Mouse (Mus musculus) kidney, adult 8-10 months (tissue): Measurements from ENCODE around the gene Ube2o.
A peak's percentile ranks its signal among the peaks of the same experiment; 100 is the strongest.

Source experiments
- DNase-seq, 2 experiments: peaks; one replicate each; pipeline ENCODE4 v3.0.0; 2022

The Ube2o gene

DNA sequence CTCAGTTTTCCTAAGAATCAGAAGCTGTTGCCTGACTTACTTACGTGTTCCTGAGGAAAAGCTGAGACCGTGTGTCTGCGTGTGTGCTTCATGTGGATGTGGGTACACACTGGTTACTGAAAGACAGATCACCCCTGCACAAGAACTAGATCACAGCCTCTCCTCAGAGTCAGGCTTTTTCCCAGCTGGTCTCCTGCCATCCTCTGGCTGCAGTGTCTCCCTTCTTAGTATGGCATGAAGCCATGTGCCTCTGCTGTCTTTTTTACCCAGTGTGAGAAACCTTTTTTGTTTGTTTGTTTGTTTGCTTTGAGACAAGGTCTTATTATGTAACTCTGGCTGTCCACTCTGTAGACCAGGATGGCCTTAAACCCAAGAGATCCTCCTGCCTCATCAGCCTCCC, 2.0 kb downstream of the Ube2o start:
- DNase-seq = no peak

DNA sequence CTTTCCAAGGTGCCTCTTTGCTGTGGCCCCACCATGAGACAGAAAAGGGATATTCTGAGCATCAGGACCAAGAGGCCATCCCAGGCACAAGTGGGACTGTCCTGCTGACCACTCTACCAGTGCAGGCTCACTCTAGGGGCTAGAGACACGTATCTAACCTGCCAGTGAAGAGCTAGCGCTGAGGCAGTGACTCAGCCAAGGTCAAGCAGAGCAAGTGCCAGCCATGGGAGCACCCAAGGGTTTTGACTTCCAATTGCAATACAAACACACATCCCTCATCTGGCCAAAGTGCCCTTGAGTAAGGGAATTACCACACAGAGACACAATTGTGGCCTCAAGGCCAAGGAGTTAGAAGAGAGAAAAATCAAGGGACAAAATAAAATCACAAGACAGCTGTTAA, 5.9 kb downstream of the Ube2o start:
- DNase-seq = no peak

DNA sequence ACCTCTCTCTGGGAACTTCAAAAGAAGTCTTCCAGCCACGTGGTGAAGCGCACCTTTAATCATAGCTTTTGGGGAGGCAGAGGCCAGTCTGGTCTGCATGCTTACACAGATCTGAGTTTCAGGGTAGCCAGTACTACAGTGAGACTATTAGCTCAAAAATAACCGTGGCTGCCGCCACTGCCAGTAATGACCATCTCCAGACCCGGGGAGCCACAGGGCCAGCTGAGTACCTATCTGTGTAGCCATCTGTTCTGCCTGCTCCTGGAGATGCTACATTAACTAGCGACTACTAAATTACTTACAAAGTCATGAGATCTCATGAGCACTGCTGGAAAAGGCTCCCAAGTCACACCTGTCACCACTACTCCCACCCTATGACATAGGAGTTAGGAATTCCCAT, 6.3 kb downstream of the Ube2o start:
- DNase-seq = no peak

DNA sequence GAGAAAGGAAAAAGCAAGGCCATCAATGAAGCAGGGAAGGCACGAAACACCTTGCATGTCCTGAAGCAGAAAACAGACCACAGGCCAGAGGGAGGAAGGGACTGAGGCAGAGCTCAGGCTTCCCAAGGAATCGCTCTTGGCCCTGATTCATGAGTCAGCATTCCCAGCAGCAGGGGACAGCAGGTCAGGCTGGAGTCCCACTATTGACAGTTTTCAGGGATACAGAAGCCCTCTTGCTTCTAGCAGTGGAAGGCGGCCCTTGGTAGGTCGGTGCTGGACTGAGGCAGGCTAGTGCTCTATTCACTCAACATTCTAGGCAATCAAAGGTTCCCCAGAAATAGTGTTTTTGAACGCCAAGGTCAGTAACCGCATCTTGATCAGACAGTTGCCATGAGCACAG, 6.8 kb downstream of the Ube2o start:
- no peak for DNase-seq

DNA sequence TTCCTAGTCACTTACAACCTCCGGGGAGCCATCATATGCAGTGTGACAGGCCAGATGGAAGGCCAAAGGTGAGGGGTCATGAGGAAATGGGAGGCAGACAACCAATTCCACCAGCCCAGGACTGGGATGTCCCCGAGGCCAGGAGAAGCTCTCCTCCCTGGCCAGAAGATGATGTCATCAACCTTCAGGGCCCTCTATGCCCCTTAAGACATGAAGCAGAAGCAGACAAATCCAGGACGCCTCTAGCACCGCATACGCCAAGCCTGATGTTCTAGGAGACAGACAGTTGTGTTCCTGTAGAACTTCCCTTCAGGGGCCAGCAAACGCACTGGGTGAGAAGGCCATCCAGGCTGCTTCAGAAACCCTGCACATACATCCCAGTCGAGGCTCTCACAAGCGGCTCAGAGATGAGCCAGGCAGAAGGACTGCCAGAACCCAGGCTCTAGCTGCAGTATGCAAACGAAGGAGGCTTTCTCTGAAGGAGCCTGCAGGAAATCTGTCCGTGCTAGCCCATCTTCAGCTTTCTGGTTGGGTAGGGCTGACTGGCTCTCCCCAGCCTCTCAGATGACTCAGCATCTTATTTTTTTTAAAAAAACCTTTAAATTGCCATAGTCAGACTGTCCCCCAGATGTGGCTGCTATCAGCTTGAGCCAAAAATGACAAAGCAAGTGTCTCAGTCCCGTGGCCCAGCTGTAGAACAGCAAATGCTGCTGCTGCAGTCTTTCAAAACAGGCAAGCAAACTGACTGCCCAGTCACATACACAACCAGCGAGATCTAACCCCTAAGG, 8.3 kb downstream of the Ube2o start:
- no peak for DNase-seq

DNA sequence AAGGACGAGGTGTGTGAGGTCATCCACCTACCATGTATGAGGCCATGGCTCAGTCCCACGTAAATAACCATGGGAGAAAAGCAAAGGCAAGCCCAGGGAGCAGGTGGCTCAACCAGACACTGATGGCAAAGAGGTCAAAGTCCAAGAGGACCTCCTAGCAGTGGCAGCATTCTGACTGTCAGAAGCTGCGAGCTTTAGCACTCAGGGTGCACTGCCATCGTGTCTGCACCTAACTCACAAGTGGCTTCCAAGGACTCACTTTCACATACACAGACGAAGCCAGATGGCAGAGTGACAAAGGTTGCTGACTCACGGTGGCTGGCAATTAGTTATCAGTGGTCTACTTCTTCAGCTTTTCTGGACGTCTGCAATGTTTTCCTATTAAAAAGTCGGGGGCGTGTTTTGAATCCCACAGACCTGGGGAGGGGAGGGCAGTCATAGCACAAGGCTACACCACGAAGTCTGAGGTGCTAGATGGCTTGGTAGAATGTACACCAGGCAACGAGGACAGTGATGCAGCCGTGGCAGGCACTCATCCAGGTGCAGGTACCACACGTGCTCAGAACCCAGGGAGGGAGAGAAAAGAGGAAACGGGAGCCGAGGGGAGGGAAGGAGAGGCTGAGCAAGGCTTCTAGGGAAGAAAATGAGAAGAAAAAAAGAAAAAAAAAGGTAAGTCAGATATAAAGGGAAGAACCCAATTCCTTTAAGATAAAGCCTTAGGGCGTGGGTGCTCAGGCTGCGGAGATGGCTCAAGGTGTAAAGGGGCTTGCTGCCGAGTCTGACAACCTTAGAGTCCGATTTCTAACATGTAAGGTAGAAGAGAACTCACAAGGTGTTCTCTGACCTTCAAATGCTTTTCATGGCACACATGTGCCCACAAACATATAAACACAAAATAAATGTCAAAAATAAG, 9.2 kb downstream of the Ube2o start:
- DNase-seq = no peak

DNA sequence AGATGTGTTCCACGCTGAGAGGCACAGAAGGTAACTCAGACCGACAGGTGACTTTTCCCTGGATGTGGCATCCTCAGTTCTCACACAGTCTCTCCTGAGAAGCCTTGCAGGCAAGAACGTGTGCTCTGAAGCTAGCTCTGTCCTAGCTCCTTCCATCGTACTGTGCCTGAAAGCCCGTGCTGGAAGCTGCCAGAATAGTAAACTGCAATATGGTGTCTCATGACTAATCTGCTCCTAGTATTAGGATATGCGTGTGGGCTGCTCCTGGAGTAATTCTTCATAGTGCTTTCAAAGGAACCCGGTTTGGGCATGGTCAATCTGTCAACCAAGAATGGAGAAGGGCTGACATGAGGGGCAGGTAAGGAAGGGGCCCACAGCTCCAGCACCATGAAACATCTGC, 10.4 kb downstream of the Ube2o start:
- DNase-seq = no peak

DNA sequence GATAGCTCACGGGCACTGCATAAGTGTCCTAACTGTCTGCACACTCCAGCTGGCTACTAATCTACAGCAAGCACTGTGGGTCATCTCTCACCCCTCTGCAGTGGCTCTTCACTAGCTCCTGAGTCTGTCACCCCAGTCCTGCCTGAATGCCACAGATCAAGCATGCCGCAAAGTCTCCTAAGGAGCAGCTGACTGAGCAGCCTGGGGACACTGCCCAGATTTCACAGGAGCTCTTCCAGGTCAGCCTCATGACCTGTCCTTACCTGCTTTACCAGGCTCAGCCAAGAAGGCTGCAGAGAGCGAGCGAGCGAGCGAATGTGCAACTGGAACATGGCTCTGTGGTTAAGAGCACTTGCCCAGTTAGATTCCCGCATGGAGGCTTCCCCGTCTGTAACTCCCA, 13.7 kb downstream of the Ube2o start:
- no peak for DNase-seq

DNA sequence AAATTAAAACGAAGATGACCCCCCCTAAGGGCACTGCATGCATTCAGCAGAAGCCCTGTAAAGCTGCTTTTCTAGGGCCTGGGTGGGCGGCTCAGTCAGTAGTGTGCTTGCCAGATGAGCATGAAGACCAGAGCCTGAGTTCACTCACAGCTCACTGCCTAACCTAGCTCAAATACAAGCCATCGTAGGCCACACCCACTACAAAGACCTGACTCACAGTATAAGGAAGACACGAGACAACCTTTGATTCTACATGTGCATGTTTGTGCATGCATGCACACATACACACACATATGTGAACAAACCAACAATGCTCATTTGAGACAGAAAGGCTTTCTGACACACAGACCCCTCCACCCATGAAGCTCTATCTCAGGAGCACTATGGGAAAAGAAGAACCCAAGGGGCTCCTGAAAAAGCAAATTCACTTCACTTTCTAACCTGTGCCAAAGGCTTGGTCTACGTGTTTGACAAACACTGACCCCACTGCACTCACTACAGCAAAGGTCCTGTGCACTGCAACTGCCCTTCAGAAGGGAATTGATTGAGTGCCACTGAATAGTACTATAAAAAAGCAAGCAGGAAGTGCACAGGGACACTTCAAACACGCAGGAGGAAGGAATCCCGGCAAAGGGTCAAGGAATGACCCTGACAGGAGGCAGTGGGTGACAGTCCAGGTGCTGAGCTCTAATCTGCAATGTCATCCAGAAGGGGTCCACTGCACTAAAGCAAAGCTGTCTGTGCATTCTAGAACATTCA, 15.8 kb downstream of the Ube2o start:
- DNase-seq = no peak

DNA sequence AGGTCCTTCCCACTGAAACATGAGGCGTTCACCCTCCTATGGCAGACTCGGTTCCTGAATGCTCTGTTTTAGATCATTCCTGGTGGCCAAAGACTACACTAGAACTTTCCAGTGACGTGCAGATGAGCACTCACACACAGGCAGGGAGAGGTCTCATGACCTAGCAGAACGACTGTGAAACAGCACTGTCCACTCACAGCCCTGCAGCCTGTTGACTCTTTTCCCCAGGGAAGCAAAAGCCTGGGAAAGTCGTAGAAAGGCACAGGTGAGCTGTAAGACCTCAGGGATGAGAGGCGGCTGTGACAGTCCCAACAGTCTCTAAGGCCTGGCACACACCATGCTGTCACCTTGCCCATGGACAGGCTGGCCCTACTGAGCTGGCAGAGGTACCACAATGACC, 24.9 kb downstream of the Ube2o start:
- DNase-seq = no peak

DNA sequence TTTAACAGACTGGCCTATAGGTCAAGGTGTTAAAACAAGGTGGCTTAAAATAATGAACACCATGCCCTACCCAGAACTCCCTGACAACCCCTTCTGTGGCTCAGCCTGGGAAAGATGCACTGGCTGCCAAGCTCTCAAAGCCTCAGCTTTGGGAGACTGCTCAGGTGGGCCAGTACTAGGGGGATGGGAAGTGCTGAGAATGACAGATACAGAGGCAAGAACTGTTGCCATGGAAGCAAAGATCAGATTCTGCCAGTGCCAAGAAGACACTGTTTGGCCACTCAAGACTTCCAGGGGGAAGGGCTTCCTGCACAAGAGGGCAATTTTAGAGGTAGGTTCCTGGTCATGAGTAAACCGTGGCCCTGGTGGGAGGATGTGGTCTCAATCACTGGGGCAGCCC, 25.7 kb downstream of the Ube2o start:
- no peak for DNase-seq

DNA sequence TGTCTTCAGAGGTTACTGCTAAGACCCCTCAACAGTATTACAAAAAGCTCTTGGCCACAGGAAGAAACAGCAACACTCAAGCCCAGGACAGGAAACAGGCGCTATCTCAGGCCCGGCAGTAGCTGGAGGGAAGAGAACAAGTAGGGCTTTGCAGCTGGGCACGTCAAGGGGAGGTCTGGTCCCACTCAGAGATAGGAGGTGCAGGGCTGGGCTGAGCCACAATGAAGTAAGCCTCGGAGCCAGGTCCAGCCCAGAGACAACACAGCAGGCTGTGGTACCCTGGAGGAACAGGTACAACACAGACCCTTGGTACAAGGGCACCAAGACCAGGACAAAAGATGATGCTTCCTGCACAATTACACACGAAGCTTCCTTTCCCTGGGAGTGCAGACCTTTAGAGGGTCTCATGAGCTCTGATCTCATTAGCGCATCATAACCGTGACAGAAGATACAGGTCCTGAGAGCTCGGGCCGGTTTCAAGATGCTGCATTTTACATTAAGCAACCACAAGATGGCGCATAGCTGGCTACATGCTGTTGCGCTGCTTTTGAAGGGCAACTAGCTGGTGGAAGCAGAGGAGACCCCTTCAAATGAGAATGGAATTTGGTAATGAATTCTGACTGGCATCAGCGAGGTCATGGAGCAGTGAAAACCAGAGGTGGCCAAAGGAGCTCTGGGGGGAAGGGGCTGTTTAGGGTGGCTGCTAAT, 26.9 kb downstream of the Ube2o start:
- DNase-seq = peak in 1 of 2 experiments; percentile 42

DNA sequence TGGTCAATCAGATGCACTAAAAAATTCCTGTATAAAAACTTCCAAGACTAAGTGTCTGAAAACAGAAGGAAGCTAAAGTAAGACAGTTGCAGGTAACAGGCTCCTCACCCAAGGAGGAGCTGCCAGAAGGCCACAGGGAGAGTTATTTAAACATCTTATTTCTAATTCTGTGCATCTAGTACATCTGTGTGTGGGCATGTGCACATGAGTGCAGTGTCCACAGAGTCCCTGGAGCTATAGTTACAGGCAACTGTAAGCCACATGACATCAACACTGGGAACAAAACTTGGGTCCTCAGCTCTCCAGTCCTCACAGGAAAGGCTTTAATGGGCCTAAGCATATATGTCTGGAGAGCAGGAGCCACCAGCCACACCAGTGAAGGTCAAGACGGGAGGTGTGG, 29.1 kb downstream of the Ube2o start:
- no peak for DNase-seq

DNA sequence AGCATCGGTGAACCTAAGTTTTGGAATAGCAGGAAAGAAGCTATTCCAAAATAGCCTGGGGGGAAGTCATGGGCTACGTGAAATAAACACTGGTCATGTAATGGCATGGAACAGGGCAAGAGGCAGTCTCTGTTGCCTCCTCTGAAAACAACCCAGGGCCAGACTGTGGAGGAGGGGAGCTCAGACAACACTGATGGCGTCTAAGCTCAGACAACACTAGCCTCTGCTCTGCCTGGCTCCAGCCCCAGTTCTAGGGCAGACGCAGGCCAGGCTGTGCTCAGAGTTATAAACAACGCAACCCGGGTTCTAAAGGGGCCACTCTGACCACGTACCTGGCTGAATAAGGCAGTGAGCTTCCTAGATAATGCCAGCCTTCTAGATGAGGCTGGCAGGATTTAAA, 30.5 kb downstream of the Ube2o start:
- no peak for DNase-seq

DNA sequence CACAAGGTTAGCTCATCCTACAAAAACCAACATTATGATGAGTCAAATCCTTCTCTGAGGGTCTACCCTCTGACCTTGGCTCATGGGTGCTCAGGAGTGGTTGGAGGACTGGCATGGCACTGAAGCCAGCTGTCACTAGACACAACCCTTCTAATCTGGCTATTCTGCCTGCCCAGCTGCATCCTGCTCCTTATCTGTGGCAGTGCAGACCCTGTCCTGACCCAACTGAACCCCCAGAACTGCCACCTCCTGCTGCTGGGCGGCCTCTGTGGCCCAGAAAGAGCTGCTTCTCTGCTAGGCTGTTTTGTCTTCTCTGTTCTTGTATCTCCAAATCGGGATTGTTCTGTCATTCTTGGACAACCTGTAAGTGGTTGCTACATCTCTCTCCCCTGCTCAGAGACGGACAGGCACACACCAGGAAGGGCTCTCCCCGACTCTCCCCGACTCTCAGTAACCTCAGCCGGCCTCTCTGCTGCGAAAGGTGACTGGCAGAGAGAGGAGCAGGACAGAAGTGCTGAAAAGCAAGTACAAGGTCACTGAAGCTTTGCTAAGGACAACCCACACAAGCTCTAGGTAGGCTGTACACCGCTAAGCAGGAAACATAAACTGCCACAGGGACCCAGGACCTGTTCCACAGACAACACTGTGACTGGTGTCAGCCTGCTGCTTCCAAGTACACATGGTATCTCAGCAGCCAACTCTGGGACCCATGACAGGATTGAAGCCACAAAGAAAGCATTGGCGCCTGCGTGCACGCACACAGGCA, 31.8 kb downstream of the Ube2o start:
- DNase-seq = no peak

DNA sequence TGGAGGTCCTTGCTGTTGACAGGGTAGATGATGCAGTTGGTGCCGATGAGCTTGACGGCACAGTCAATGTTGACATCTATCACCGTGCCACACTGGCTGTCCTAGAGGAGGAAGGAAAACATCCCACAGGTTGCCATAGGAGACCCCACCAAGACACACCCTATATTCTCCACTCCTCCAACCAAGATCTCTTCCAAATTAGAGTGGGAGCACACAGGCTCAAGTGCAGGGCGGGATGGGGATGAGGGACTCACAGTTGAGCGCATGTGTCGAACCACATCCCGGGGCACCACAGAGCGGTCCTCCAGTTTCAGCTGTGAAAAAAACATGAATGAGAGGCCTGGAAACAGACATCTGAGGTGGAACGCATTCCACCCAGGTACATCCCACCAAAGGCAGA, 32.5 kb downstream of the Ube2o start:
- DNase-seq = no peak

DNA sequence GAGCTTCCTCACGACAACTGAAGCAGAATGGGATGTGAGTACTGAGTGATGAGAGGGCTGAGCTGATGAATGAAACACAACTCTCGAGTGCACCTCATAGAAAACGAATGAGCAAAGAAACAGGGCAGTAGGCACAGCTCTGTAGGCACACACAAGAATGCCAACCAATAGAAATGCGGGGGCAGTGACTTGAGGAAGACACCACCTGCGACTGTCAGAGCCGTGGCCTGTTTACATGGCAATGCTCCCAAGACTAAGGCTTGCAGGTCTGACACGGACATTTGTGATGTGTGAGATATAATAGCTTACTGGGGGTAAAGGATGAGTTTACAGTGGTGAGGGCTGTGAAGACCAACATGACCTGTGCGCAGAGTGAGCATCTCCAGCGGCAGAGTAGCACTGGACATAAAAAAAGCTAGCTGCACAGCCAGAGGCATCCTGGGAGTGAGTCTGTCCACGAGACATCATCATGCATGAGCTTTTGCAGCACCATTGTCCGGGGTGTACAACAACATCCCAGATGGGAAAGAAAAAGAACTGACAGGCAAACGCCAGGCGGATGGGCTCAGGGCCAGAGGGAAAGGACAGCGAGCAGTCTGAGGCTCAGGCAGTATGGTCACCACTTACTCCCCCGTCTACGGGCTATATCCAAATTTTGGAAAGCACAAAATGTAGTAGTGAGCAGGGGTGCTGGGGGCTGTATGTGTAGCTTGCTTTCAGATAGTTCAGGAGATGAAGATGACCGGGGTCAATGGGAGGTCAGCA, 33.8 kb downstream of the Ube2o start:
- no peak for DNase-seq

DNA sequence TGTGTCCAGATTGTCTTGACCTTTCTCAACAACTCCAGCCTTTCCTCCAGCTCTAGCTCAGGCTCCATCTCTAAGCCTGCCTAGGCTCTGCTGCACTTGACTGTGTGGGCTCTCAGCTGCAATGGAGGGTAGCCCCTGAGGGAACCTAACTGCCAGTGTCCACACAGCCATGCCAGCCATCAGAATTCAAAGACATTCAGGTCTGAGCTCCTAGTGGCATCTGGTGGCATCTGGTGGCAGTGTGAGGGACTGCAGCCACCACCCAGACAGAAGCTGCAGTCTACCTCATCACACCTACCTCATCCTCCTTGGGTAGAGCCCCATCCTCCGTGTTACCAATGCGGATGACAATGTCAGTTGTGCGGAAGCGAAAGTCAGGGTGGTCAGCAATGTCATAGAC, 38.1 kb downstream of the Ube2o start:
- peak; percentile 37 to 61 for DNase-seq

DNA sequence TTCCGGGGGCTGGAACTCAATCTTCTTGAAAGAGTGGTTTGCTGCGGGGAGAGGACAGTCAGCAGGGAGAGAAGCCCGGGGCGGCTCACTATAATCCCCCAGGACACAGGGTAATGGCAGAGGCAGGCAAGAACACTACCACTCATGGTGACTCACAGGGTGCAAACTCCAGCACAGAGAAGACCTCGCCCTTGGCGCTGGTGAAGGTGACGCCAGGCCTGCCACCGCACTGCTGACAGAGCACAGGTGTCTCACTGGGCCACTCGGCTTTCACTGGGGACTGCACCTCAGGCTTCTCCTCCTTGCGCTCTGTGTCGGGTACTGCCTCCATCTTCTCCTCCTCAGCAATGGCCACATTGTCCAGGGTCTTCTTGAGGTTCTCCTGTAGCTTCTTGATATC, 40.1 kb downstream of the Ube2o start:
- no peak for DNase-seq

DNA sequence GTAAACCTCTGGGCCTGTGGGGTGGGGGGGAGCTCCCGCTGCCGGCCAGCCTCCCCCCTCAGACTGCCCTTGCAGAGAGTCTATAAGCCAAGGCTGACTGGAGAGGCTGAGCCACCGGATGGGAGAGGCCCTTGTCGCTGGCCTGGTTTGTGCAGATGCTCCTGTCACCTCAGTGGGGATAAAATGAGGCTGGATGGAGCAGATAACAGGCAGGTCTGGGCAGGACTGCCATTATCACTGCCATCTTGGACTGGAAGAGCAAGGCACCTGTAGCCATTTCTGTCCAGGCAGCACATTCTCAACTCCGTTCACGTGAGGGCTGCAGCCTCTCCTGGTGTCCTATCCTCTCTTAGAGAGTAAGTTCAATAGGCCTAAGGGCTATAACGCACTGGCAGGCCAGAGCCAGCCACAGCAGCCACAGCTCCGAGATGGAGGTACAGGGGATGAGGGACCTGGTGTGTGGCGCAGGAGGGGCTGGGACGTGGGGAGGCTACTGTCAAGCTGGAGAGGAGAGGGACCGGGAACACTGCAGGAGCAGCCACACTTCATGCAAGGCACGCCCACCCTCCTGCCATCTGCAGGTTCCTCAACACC, 43.0 kb downstream of the Ube2o start:
- DNase-seq = no peak

DNA sequence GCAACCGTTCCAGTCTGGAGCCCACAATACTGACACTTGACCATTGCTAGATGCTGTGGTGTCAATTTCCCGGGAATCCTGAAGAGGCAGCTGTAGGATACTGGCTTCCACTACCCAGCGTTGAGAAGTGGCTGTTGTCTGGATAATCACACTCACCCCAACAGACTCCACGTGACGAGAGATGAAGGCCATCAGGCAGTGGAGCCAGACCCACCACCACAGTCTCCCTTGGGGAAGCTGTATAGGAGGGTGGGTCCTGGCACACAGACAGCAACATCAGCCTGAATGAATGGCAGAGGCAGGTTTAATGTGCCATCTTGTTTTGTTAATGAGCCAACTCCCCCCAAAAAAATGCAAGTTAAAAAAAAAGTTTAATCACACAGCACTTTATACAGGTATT, 43.9 kb downstream of the Ube2o start:
- DNase-seq = no peak
